Mouse (Mus musculus) bone marrow, adult 2 months (tissue): Measurements from ENCODE around the gene Zpbp2. TPM values are rescaled to one million over a fixed set of nuclear protein-coding genes. Genes with fewer than 3 reads are reported as not detected.

Experiments
- H3K27ac ChIP-seq: fragments of 200-500 bp; 2 replicates; pipeline ENCODE4 v1.5.1; 2012; ENCODE audit warnings: low read depth, mild to moderate bottlenecking, control low read depth, inconsistent platforms, low read length; ENCODE audit not compliant: control insufficient read depth, poor library complexity, insufficient read depth
- H3K4me1 ChIP-seq: fragments of 200-500 bp; 2 replicates; pipeline ENCODE4 v1.6.1; 2011; ENCODE audit warnings: low read length; ENCODE audit not compliant: control insufficient read depth, insufficient read depth
- H3K4me3 ChIP-seq: fragments of 200-500 bp; replicated peaks from 2 replicates; pipeline ENCODE3; 2011; ENCODE audit warnings: mild to moderate bottlenecking, low read depth, low read length, control low read depth; ENCODE audit not compliant: control insufficient read depth
- CTCF ChIP-seq: fragments of 200-500 bp; IDR thresholded peaks from 2 replicates; pipeline ENCODE4 v1.5.1; 2011; ENCODE audit warnings: low read length, control low read depth; ENCODE audit not compliant: control insufficient read depth, insufficient read depth
- POLR2A ChIP-seq: fragments of 200-500 bp; IDR thresholded peaks from 2 replicates; pipeline ENCODE4 v1.6.1; 2011; ENCODE audit warnings: low read depth, mild to moderate bottlenecking, control low read depth, low read length, borderline replicate concordance; ENCODE audit not compliant: control insufficient read depth
- WGBS: fragments of 180-500 bp; shearing (Covaris S2); methylation state at CpG from one replicate; pipeline ENCODE4 v1.1.7; 2018; 5-methylcytosine and 5-hydroxymethylcytosine counted together
- polyA plus RNA-seq: library from polyadenylated mRNA; stranded (reverse); fragments of >200 nt; gene quantifications from 2 replicates; pipeline ENCODE4 v1.2.4, GENCODE M21; 2011; ENCODE audit warnings: low replicate concordance; ENCODE audit not compliant: missing spikeins, insufficient read depth, insufficient read length

Zpbp2 gene
- polyA plus RNA-seq, 1 experiment: 6.5 TPM

GRCm38 (mm10) chr11:98547308-98547693 lies 3.6 kb upstream of the Zpbp2 start:
- 17% methylated on average over 3 of the region's 3 CpGs for WGBS
- Histone ChIP-seq H3K4me1 (peaks cover 2% of the 10 kb centered on the region; the same call in 1 of the 2 replicates), H3K27ac (peak overlapping the region; percentile 81; the same call in 1 of the 2 replicates), H3K4me3 (no peak overlapping the region)
- TF ChIP-seq POLR2A (no peak), CTCF (no peak)

- no peak overlapping the region for H3K27ac ChIP-seq
Observed at GRCm38 (mm10) chr11:98549363-98549762, 1.5 kb upstream of the Zpbp2 start.

GRCm38 (mm10) chr11:98550311-98550974 lies 454 bp upstream of the Zpbp2 start:
- WGBS: 16% methylated on average over 20 of the region's 20 CpGs
- Histone ChIP-seq H3K4me1 (peaks cover 2% of the 10 kb centered on the region; the same call in 1 of the 2 replicates), H3K4me3 (peak overlapping the region; percentile 76), H3K27ac (peak overlapping the region; percentile 91)
- no peak for TF ChIP-seq POLR2A
- no peak for TF ChIP-seq CTCF

More at GRCm38 (mm10) chr11:98549363-98549762, 1.5 kb upstream of the Zpbp2 start:
- no peak overlapping the region for H3K4me3 ChIP-seq
- H3K4me1 ChIP-seq: peaks cover 2% of the 10 kb centered on the region; the same call in 1 of the 2 replicates
- 57% methylated on average over 4 of the region's 4 CpGs for whole genome bisulfite sequencing
- TF ChIP-seq CTCF: no peak

GRCm38 (mm10) chr11:98553966-98554365 lies 3.1 kb downstream of the Zpbp2 start:
- Histone ChIP-seq H3K4me3 (no peak overlapping the region), H3K27ac (no peak overlapping the region), H3K4me1 (peaks cover 2% of the 10 kb centered on the region; the same call in 1 of the 2 replicates)
- 88% methylated on average over 4 of the region's 4 CpGs for WGBS
- TF ChIP-seq CTCF (no peak), POLR2A (no peak)

- H3K4me1 ChIP-seq: no peaks in the 10 kb centered on the region; the same call in 1 of the 2 replicates
- no peak overlapping the region for H3K4me3 ChIP-seq
- no peak overlapping the region for H3K27ac ChIP-seq
- 58% methylated on average over 12 of the region's 12 CpGs for WGBS
- TF ChIP-seq POLR2A (no peak), CTCF (no peak)
Observed at GRCm38 (mm10) chr11:98555124-98555700, 4.3 kb downstream of the Zpbp2 start.

GRCm38 (mm10) chr11:98560942-98561341 lies 10.0 kb downstream of the Zpbp2 start:
- WGBS: 69% methylated on average over 7 of the region's 7 CpGs
- H3K4me1 ChIP-seq: no peaks in the 10 kb centered on the region

GRCm38 (mm10) chr11:98563025-98563424 lies 12.1 kb downstream of the Zpbp2 start:
- Histone ChIP-seq H3K4me1 (no peaks in the 10 kb centered on the region), H3K4me3 (no peak overlapping the region), H3K27ac (no peak overlapping the region)
- TF ChIP-seq POLR2A (no peak), CTCF (no peak)
- WGBS: 88% methylated on average over 3 of the region's 3 CpGs

More at GRCm38 (mm10) chr11:98560942-98561341, 10.0 kb downstream of the Zpbp2 start:
- Histone ChIP-seq H3K27ac (no peak overlapping the region), H3K4me3 (no peak overlapping the region)
- TF ChIP-seq POLR2A (no peak), CTCF (no peak)

GRCm38 (mm10) chr11:98563921-98564414 lies 13.1 kb downstream of the Zpbp2 start:
- WGBS: 59% methylated on average over 13 of the region's 13 CpGs
- no peaks in the 10 kb centered on the region for H3K4me1 ChIP-seq
- no peak overlapping the region for H3K27ac ChIP-seq
- H3K4me3 ChIP-seq: no peak overlapping the region
- TF ChIP-seq CTCF: no peak
